Mouse (Mus musculus) MN1 (cell line): ENCODE measurements around the gene Adat3.

Source experiments
- DNase-seq: peaks from one replicate; pipeline ENCODE4 v3.0.0-alpha.2; 2016; ENCODE audit warnings: low spot score

Adat3 gene

GRCm38 (mm10) chr10:80602698-80603325 is at the start of gene Adat3, which contains the start of gene Scamp4:
Adat3 (plus strand) TSS chr10:80602880.
Scamp4 (plus strand) TSS chr10:80602872.
- DNase-seq = peak; percentile 92

DNA sequence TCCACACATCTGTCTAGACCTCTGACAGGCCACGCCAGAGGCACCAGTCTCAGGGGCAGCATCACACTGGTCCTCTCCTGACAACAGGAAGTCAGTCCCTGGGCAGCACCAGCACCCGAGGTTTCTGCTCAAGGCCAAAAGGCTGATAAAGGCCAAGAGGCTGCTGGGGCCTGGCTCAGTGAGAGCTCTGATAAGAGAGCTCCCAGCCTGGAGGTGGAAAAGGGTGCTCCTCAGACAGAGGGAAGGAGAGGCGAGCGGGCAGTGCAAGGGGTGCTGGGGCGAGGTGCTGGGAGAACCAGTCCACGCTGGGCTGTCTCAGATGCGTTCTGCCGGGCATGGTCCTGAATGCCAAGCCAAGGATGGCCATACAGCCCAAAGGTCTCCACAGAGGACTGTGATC is 49.1 kb upstream of the Adat3 start:
- no peak for DNase-seq

DNA sequence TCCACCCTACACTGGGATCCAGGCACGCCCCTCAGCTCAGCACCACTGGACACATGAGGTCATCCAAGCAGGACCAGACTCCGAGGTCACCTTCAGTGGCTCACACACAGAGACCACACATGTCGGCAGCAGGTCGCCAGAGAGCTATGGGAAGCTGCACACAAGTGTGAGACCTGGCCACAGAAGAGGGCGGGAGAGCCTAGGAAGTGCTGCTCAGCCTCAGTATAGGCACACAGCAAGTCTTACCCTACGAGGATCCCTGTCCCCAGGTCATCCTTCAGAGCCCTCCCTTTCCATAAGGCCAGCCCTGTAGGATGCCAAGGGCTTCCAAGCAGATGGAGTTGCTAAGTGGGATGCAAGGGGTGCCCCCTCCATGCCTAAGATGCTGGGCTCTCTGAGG is 48.7 kb upstream of the Adat3 start:
- DNase-seq = no peak

- peak; percentile 85 for DNase-seq
These were observed 45.2 kb upstream of the Adat3 start for GRCm38 (mm10) chr10:80557346-80557965.

DNA sequence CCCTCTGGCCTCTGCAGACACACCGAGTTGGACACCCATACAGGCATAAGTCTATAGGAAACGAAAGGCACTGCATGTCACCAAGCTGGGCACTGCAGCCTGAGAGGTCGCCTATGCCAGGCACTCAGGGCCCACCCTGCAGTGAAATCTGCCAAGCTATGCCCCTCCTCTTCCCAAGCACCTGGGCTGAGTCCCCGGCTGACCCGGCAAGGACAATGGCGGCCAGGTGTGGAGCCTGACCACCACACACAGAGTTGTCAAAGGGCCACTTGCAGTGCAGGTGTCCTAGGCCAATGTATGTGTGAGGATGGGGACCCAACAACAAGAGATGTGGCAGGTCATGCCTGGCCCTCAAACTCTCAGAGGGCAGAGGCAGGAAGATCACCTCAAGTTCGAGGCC is 43.2 kb upstream of the Adat3 start:
- DNase-seq = no peak

DNA sequence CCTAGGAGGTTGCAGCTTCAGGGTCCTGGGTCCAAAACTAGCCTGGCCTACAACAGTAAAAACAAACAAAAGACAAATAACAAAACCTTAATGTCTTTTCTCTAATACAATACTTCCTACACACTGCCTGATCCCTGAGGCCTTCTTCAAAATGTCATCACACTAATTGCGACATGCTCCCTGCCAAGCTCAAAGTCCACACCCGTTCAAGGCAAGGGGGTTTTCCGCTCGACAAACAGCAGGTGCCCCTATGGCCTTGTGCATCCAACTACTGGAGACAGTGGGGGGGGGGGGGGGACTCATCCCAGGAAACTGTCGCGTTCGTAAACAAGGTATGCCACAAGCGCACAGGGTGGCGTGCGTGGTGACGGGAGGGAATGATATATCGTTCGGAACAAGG is 42.1 kb upstream of the Adat3 start:
- no peak for DNase-seq

GRCm38 (mm10) chr10:80561116-80561944 is 41.4 kb upstream of the Adat3 start, which contains the start of gene Rexo1:
Rexo1 (minus strand) TSS chr10:80561560.
- peak; percentile 94 for DNase-seq

DNA sequence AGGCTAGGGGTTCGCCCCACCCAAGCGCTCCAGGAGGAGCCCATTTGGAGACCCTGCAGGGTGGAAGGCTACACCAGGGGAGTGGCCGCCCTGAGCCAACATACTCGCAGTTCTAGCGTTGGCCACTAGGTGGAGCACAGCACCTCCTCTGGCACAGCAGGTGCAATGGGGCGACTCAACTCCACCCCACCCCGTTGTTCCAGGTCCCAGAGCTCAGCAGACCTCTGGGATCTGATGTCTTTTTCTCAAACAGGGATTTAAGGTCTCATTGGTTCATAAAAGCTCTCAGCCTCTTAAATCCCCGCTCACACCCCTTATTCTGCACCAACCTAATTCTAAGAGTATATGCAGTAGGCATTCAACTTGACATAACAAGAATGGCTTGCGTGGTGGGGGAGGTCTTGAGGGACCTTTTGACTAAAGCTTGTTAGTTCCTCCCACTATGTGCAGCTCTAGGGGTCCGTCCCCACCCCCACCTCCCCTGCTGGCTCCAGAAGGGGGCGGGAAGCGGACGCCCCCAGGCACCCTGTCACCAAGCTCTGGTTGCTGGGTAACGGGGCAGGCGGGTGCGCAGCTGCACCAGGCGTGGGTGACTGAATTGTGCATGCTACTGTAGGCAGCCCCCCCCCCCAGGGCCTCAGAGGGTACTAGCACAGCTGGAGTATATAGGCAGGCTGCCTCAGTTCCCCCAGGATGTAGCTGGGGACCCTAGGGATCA is 36.1 kb upstream of the Adat3 start:
- peak; percentile 84 for DNase-seq

- DNase-seq = no peak
These were observed 33.8 kb upstream of the Adat3 start for GRCm38 (mm10) chr10:80568876-80569275.

DNA sequence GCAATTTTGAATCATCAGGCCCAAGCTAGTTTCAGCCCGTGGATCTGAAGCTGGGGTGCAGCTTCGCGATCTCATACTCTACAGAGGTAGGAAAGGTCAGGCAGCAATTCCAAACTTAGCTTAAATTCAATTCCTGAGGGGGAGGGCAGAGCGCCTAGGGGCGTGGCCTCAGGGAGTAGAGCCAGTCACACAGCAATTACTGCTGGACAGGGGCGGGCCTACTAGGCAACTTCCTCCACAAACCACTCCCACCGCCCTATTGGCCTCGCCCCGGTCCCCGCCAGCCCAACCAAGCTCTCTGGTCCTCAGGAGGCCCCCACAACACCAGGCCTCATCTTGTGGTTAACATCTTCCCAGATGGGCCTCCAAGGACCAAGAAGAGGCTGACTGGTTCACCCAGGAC is 33.0 kb upstream of the Adat3 start:
- no peak for DNase-seq

DNA sequence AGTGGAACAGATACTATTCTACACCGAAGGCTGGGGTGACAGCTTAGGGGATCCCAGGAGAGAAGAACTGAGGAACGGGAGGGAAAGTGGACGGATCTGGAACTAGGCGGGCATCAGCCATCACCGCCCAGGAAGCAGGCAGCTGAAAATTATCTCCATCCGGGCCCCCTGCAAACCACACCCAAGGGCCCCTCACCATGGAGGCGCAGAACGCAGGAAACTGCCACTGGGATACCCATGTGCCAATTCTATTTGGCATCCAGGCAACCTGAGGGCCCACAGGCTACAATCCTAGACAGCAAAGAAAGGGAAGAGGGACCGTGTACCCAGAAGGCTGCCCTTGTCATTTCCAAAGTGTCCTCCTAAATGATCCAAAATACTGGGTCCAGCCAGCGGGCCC is 32.3 kb upstream of the Adat3 start:
- no peak for DNase-seq

DNA sequence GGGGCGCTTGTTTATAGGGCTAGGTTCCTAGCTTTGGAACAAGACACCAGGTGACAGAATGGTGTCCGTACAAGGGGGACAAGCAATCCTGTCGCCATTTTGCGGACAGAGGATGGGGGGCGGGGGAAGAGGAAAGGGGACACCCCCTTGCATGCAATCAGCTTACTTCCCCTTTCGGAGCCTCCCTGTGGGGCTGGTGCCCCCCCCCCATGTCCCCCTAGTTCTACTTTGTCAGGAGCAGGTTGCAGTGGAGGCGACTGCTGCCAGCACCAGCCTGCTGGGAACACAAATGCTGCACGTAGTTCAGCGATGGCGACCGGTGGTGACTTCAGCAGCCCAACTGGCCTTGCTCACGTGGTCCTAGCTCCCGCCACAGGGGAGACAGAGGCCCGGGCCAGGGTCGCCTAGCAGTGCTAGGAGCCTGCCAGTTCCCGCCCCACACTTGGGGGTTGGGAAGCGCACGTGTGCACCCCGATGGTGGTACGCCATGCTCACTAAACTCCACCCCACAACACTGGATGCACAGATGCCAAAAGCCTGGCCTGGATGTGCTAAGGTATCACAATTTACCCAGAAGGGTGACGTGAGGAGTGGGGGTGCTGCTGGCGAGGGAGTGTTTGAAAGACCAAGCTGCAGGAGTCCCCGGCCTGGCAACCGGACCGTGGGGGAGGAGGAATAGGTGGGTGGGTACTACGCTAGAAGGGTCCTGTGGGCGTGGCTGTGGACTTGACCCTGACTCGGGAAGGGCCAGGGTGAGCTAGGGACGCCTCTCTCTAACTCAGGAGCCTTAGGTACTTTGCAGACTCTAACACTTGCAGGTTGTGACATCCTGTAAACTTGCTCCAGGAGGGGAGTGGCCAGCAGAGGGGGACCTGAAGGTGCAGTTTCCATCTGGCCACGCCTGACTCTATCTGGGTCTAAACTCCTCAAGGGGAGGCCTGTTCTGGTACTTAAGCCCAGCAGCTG is 31.5 kb upstream of the Adat3 start:
- no peak for DNase-seq

GRCm38 (mm10) chr10:80572477-80572876 is 30.2 kb upstream of the Adat3 start:
- DNase-seq = no peak

DNA sequence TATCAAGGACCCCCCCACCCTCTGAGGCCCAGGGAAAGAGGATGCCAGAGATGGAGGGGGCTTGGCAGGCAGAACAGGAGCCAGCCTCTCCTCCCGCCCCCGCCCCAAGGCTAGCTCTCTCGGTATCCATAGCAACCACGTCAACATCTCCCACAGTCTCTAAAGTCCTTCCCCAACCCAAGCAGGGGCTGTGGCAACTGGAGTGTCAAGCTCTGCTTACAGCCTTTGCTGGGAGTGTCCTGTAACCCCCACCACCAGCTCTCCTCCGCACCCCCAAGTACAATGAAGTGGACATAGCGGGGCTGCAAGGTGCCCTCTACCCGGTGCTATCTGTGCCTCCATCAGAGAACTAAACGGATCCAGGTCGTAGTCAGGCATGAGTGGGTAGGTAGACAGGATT is 28.7 kb upstream of the Adat3 start:
- peak; percentile 48 for DNase-seq

DNA sequence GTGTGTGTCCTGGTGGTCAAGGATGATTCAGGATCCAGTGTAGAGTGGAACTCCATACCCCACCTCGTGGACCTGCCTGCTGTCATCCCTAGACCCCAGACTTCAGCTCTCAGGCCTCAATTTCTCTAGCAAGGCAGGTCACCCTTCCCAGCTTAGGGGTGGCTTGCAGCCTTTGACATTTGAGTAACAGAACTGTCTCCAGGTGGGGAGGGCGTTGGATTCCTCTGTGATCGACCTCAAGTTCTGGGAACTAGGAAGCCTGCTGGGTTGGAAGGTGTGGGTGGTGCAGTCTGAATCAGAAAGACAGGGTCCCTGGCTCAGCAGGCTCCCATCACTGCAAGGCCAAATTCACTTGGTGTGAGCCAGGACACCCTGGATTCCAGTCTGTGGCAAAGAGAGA is 27.8 kb upstream of the Adat3 start:
- no peak for DNase-seq

DNA sequence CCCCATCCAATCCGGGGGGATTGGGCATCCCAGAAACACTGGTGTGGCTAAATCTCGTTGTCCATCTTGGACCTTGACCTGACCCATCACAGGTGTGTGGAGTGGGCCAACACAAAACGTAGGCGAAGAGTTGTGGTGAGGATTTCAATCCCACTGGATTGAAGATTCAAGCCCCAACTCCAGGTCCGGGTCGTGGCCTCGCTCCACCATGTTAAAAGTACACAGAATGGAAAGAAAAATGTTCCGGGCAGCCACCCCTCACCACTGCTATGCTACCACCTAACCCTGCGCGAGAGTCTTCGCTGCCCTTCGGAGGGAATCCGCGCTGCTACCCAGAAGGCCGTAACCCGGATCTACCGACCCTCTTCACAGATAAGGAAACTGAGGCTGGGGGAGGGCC is 26.8 kb upstream of the Adat3 start:
- DNase-seq = no peak

- peak; percentile 75 for DNase-seq
These were observed 26.1 kb upstream of the Adat3 start for GRCm38 (mm10) chr10:80576351-80577194.

DNA sequence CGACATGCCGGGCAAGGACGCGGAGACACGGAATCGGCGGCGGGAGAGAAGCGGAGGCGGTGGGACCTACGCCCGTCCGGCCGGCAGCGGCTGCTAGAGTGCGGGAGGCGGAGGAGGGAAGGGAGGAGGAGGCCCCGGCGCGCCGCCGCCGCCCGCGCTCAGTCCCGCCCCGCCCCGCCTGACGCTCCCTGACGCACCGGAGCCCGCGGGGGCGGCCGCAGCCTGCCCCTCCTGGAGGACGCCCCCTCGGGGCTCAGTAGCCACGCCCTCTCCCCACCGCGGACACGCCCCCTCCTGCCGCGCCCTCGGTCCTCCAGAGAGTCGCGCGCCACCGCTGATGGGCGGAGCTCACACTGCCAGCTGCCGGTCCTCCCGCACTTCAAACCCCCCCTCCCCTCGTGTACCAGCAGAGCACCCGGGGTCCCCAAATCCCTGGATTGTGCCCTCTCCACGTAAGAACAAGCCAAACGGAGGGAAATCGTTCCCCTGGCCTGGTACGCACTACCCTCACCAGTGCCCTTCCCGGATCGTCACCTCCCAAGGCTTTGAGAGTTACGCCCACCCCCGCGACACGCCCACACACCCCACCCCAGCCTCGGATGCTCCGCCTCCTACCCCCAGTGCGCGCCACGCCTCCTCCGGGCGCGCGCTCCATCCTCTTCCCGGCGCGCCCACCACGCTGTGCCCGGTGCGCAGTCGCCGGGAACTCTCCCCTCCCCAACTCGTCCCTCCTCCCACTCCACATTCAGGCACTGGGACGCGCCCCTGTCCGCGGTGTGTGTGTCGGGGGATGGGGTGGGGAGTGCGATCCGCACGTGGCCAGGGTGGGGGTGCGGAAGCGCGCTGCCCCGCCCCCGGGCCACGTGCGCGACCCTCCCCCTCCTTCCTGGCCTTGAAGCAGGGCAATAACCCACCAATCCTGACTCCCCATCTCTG is 25.2 kb upstream of the Adat3 start, which contains the start of gene Klf16:
TSS of gene Klf16 (minus strand) at position 127 of the 936 bp plus-strand sequence.
- peak; percentile 96 for DNase-seq
